Mouse (Mus musculus) kidney, postnatal 0 days (tissue): Measurements from ENCODE around the gene Gcm1. TPM values are rescaled to one million over a fixed set of nuclear protein-coding genes. Genes with fewer than 3 reads are reported as not detected.

ENCODE experiments used
- ATAC-seq: fragments of 200-750 bp; cut with Nextera tagmentation; replicated peaks from 2 replicates; pipeline ENCODE4 v1.8.0; 2017; ENCODE audit warnings: low read depth, moderate number of reproducible peaks, moderate TSS enrichment, moderate library complexity; ENCODE audit not compliant: low FRiP score
- DNase-seq: peaks from one replicate; pipeline ENCODE4 v3.0.0-alpha.2; 2016; ENCODE audit warnings: low spot score
- H3K27ac ChIP-seq: fragments of 300-500 bp; sonication (generic); 2 replicates; pipeline ENCODE4 v1.5.1; 2014; ENCODE audit warnings: mild to moderate bottlenecking
- H3K27me3 ChIP-seq: fragments of 300-500 bp; sonication (generic); 2 replicates; pipeline ENCODE4 v1.6.1; 2014; ENCODE audit warnings: low read length, mixed read lengths; ENCODE audit not compliant: insufficient read depth
- H3K36me3 ChIP-seq: fragments of 300-500 bp; sonication (generic); 2 replicates; pipeline ENCODE4 v1.6.1; 2014; ENCODE audit warnings: low read length, mixed read lengths; ENCODE audit not compliant: insufficient read depth
- H3K4me1 ChIP-seq: fragments of 300-500 bp; sonication (generic); replicated peaks from 2 replicates; pipeline ENCODE4 v1.6.1; 2014; ENCODE audit warnings: antibody characterized with exemption, low read length, mixed read lengths; ENCODE audit not compliant: insufficient read depth
- H3K4me2 ChIP-seq: fragments of 300-500 bp; sonication (generic); 2 replicates; pipeline ENCODE4 v1.6.1; 2014; ENCODE audit warnings: mild to moderate bottlenecking, low read length, moderate library complexity, mixed read lengths
- H3K4me3 ChIP-seq: fragments of 300-500 bp; sonication (generic); replicated peaks from 2 replicates; pipeline ENCODE4 v1.5.1; 2014; ENCODE audit warnings: low read depth, low read length
- H3K9ac ChIP-seq: fragments of 300-500 bp; sonication (generic); 2 replicates; pipeline ENCODE4 v1.6.1; 2014; ENCODE audit warnings: low read depth, low read length
- H3K9me3 ChIP-seq: fragments of 300-500 bp; sonication (generic); replicated peaks from 2 replicates; pipeline ENCODE4 v1.6.1; 2016; ENCODE audit warnings: low read length, inconsistent platforms, mixed read lengths
- CTCF ChIP-seq: IDR thresholded peaks from 2 replicates; pipeline ENCODE4 v1.5.1; 2016; ENCODE audit warnings: antibody characterized with exemption, low read depth, mild to moderate bottlenecking, moderate library complexity
- WGBS: fragments of 180-500 bp; shearing (Covaris S2); extraction: QIAGEN DNeasy Blood & Tissue Kit; methylation state at CpG from one replicate; pipeline ENCODE4 v1.1.7; 2014; 5-methylcytosine and 5-hydroxymethylcytosine counted together
- polyA plus RNA-seq: library from polyadenylated mRNA; unstranded; fragments of >200 nt; fragmentation: Nextera tagmentation; extraction: Ambion mirVana; gene quantifications from 2 replicates; pipeline ENCODE4 v1.2.1, GENCODE M21; 2015

Gene Gcm1
- polyA plus RNA-seq, 1 experiment from 2014 or later, result 1.3 TPM

- no peak overlapping the region for H3K4me2 ChIP-seq
- ATAC-seq (no peak), DNase-seq (no peak)
- 0 out of 2 replicates have a peak, but pooled peaks cover 4% of the 10 kb centered on the region for H3K4me1 ChIP-seq
- H3K9me3 ChIP-seq, result no peaks in the 10 kb centered on the region
- TF ChIP-seq CTCF, result no peak
- no peak overlapping the region for H3K4me3 ChIP-seq
- H3K27me3 ChIP-seq, result no peaks in the 10 kb centered on the region
- H3K27ac ChIP-seq, result no peak overlapping the region
- H3K9ac ChIP-seq, result no peak overlapping the region
- 71% methylated on average over 4 of the region's 4 CpGs for WGBS
- H3K36me3 ChIP-seq, result peaks cover 32% of the 10 kb centered on the region
Observed at GRCm38 (mm10) chr9:78101431-78101830, 49.7 kb downstream of the Gcm1 start.

DNA sequence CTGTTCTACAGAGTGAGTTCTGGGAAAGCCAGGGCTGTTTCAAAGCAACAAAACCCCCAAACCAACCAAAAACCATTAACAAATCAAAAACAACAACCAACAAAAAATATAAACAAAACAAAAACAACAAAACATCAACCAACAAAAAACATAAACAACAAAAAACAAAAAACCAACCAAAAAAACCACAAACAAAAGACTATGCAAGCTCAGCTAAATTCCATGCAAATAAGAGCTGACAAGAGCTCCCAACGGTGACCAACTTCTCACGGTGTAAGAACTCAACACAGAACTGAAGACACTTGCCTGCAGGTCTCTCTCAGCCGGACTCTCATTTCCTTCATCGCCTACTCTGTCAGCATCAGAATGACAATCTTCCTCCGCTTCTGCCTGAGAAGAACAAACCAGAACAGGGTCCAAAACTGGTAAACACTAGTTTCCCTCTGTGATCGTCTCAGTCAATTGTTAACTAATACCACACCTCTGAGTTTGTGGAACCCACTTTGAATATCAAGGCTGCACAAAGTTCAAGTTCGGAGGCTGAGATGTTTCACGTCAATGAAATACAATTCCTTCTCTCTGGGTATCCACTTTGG, 52.3 kb downstream of the Gcm1 start:
- Histone ChIP-seq H3K9ac (no peak overlapping the region), H3K9me3 (no peaks in the 10 kb centered on the region), H3K27ac (no peak overlapping the region), H3K4me3 (no peak overlapping the region), H3K36me3 (peaks cover 10% of the 10 kb centered on the region; the same call in 1 of the 2 replicates), H3K27me3 (no peaks in the 10 kb centered on the region), H3K4me2 (no peak overlapping the region), H3K4me1 (peaks cover 13% of the 10 kb centered on the region; the same call in 1 of the 2 replicates)
- 77% methylated on average over 8 of the region's 8 CpGs for WGBS
- no peak for TF ChIP-seq CTCF
- DNase-seq (no peak), ATAC-seq (no peak)

DNA sequence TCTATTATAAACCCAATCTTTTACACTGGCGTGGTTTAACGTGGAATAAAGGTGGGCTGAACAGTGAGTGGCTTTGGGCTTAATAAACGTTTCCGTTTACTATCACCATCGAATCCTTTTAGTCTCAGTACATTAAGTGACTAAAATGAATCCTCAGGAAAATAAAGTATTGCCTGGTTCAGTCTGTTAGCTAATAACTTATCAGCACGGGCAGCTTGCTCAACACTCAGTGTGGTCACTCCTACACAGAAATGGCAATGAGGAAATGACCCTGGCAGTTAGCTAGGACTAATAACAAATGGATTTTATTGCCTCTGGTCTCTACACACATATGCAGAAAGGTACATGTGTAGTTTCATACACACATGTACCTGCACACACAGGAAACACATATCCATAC, 53.2 kb downstream of the Gcm1 start:
- no peak for DNase-seq

DNA sequence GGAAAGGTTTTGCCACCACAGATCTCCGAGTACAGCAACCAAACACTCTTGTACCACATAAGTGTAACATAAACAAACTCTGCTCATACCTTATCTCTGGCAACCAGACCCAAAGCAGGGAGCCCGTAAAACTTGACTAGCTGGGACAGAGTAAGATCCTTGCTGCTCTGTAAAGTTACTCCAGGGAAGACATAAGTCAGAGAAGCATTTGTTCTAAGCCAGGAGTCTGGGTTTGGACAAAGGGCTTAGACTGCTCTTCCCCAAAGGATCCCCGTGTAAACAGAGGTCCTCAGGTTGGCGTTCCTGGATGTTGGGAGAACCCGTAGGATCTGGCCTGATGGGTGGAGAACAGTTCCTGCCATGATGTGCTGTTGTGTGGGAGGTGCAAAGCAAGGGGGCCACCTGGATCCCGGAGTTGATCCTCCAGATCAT, 53.8 kb downstream of the Gcm1 start:
- Histone ChIP-seq H3K36me3 (0 out of 2 replicates have a peak, but pooled peaks cover 8% of the 10 kb centered on the region), H3K4me2 (no peak overlapping the region), H3K4me1 (peaks cover 15% of the 10 kb centered on the region; the same call in 1 of the 2 replicates), H3K4me3 (no peak overlapping the region), H3K9me3 (no peaks in the 10 kb centered on the region), H3K27me3 (no peaks in the 10 kb centered on the region), H3K27ac (no peak overlapping the region), H3K9ac (no peak overlapping the region)
- DNase-seq (no peak), ATAC-seq (no peak)
- no peak for TF ChIP-seq CTCF
- WGBS, result 71% methylated on average over 6 of the region's 6 CpGs

More for the DNA sequence above, 53.2 kb downstream of the Gcm1 start:
- no peaks in the 10 kb centered on the region for H3K9me3 ChIP-seq
- no peak for TF ChIP-seq CTCF
- H3K9ac ChIP-seq, result no peak overlapping the region
- no peak for ATAC-seq
- no peak overlapping the region for H3K4me2 ChIP-seq
- no peak overlapping the region for H3K4me3 ChIP-seq
- no peaks in the 10 kb centered on the region for H3K27me3 ChIP-seq
- peaks cover 15% of the 10 kb centered on the region; the same call in 1 of the 2 replicates for H3K4me1 ChIP-seq
- H3K36me3 ChIP-seq, result 0 out of 2 replicates have a peak, but pooled peaks cover 8% of the 10 kb centered on the region
- H3K27ac ChIP-seq, result no peak overlapping the region
- WGBS, result 60% methylated on average over 6 of the region's 6 CpGs

- H3K27ac ChIP-seq, result no peak overlapping the region
- 59% methylated on average over 4 of the region's 4 CpGs for WGBS
- H3K4me1 ChIP-seq, result peaks cover 15% of the 10 kb centered on the region; the same call in 1 of the 2 replicates
- no peak for TF ChIP-seq CTCF
- peak overlapping the region; percentile 83 for H3K4me2 ChIP-seq
- no peaks in the 10 kb centered on the region for H3K27me3 ChIP-seq
- ATAC-seq (no peak), DNase-seq (no peak)
- no peak overlapping the region for H3K9ac ChIP-seq
- H3K9me3 ChIP-seq, result no peaks in the 10 kb centered on the region
- no peaks in the 10 kb centered on the region for H3K36me3 ChIP-seq
- no peak overlapping the region for H3K4me3 ChIP-seq
Observed at GRCm38 (mm10) chr9:78106821-78107220, 55.1 kb downstream of the Gcm1 start.

GRCm38 (mm10) chr9:78107582-78107911, 55.8 kb downstream of the Gcm1 start:
- peaks cover 15% of the 10 kb centered on the region; the same call in 1 of the 2 replicates for H3K4me1 ChIP-seq
- peak overlapping the region; percentile 83 for H3K4me2 ChIP-seq
- no peaks in the 10 kb centered on the region for H3K36me3 ChIP-seq
- 14% methylated on average over 6 of the region's 6 CpGs for WGBS
- no peak for TF ChIP-seq CTCF
- 0 out of 2 replicates have a peak, but pooled peaks have one; percentile 26 for ATAC-seq
- H3K27me3 ChIP-seq, result no peaks in the 10 kb centered on the region
- peak overlapping the region; percentile 92 for H3K9ac ChIP-seq
- peak overlapping the region; percentile 98 for H3K27ac ChIP-seq
- peak overlapping the region; percentile 85 for H3K4me3 ChIP-seq
- no peak for DNase-seq
- H3K9me3 ChIP-seq, result no peaks in the 10 kb centered on the region
